Mouse (Mus musculus): ENCODE results near the gene Chad.

Chad gene

DNA sequence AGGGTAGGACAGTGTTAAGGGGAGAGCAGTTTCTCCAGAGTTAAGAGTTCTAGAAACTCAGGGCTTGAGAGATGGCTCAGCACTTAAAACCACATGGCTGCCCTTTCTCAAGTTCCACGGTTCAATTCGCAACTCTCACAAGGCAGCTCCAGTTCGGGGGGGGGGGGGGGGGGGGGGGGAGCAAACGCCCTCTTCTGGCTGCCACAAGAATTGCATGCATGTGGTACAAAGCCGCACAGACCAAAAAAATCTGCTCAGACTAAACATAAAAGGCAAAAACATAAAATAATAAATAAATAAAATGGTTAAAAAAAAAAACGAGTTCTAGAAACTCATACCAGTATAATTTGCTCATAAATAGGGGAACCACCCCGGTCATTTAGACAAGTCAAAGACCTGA is 9.7 kb downstream of the Chad start:
- no peaks in the 10 kb centered on the region for H3K36me3 ChIP-seq (ENCODE audit: insufficient read depth, low read length)

DNA sequence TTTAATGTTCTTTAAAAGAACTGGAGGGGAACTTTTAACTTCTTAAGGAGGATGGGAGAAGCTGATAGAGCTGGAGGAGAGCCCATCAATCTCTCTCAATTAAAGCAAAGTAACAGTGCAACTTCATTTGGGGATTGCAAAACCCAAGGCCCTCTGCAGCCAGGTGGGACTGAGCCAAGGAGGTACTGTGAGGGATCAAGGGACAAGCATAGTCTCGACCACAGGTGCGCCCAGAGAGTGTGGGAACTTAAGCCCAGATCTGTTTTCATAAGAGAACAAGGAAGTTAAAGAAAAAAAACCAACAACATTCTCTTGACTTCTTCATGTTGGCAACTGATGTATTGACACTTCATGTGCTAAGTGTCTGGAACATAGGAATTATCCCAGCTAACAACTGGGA is 10.2 kb downstream of the Chad start:
- no peak overlapping the region for H3K4me3 ChIP-seq (replicated peaks; ENCODE audit: low read length)
- no peaks in the 10 kb centered on the region for H3K9me3 ChIP-seq (ENCODE audit: low read length)
- TF ChIP-seq POU5F1 (IDR thresholded peaks at IDR 0.05; ENCODE audit: borderline replicate concordance, low read length): no peak
- TF ChIP-seq NANOG (IDR thresholded peaks at IDR 0.05; ENCODE audit: borderline replicate concordance, low read length): no peak
- TF ChIP-seq CTCF (conservative IDR thresholded peaks at IDR 0.05; ENCODE audit: low read length): no peak
- no peaks in the 10 kb centered on the region for H3K36me3 ChIP-seq (ENCODE audit: insufficient read depth, low read length)
- peaks cover 54% of the 10 kb centered on the region for H3K4me1 ChIP-seq (replicated peaks; ENCODE audit: low read depth, low read length)
- peaks cover 7% of the 10 kb centered on the region; the same call in 1 of the 2 replicates for H3K27me3 ChIP-seq (ENCODE audit: insufficient read depth, low read length)

More for the DNA sequence above, 9.7 kb downstream of the Chad start:
- no peaks in the 10 kb centered on the region for H3K9me3 ChIP-seq (ENCODE audit: low read length)
- peaks cover 7% of the 10 kb centered on the region; the same call in 1 of the 2 replicates for H3K27me3 ChIP-seq (ENCODE audit: insufficient read depth, low read length)
- TF ChIP-seq CTCF (conservative IDR thresholded peaks at IDR 0.05; ENCODE audit: low read length): no peak; the same call in 1 of the 2 replicates
- TF ChIP-seq POU5F1 (IDR thresholded peaks at IDR 0.05; ENCODE audit: borderline replicate concordance, low read length): no peak
- no peak for TF ChIP-seq NANOG (IDR thresholded peaks at IDR 0.05; ENCODE audit: borderline replicate concordance, low read length)
- peaks cover 49% of the 10 kb centered on the region for H3K4me1 ChIP-seq (replicated peaks; ENCODE audit: low read depth, low read length)
- H3K4me3 ChIP-seq (replicated peaks; ENCODE audit: low read length): no peak overlapping the region

DNA sequence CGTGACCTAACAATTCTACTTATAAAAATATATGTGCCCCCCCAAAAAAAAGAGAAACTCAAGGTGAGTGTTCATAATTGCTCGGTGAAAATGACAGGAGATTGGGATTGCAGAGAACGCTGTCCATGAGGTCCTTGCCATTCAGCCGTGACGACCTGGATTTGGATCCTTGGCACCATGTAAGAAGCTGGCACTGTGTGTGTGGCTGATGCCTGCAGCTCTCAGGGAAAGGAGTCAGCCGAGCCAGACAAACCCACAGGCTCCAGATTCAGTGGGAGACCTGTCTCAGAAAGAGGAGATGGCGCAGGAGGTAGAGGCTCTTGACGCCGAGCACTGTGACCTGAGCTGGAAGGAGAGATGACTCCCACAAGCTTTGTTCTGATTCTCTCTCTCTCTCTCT is 11.5 kb downstream of the Chad start:
- H3K36me3 ChIP-seq (ENCODE audit: insufficient read depth, low read length): no peaks in the 10 kb centered on the region
- TF ChIP-seq POU5F1 (IDR thresholded peaks at IDR 0.05; ENCODE audit: borderline replicate concordance, low read length): no peak
- H3K4me1 ChIP-seq (replicated peaks; ENCODE audit: low read depth, low read length): peaks cover 54% of the 10 kb centered on the region
- H3K4me3 ChIP-seq (replicated peaks; ENCODE audit: low read length): no peak overlapping the region
- peaks cover 7% of the 10 kb centered on the region; the same call in 1 of the 2 replicates for H3K27me3 ChIP-seq (ENCODE audit: insufficient read depth, low read length)
- no peaks in the 10 kb centered on the region for H3K9me3 ChIP-seq (ENCODE audit: low read length)

DNA sequence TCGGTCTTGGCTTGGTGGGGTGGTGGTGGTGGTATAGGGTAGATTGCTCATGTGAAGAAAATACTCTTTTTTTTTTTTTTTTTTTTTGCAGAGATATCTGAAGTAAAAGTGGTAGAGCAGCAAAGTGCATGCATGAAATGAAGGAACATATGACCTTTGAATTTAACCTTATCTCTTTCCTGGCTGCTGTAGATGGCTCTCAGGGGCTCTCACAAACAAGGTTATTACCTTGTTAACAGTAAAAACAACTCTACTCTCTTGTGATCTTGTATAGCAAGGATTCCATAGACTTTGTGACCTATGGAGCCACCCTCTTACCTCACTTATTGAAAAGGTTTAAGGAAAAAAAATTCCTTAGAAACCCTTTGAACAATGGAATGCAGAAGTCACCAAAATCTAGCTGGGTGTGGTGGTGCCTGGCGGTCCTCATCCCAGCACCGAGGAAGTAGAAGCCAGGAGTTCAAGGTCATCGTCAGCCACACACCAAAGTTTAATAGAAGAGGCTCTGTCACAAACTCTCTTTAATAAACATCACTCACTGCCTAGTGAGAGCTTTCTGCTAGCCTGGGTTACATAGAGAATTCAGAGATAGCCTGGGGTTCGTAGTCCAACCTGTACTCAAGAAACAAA is 15.4 kb downstream of the Chad start:
- H3K4me1 ChIP-seq (replicated peaks; ENCODE audit: low read depth, low read length): peaks cover 41% of the 10 kb centered on the region
- H3K27me3 ChIP-seq (ENCODE audit: insufficient read depth, low read length): no peaks in the 10 kb centered on the region
- no peaks in the 10 kb centered on the region for H3K36me3 ChIP-seq (ENCODE audit: insufficient read depth, low read length)
- no peak overlapping the region for H3K4me3 ChIP-seq (replicated peaks; ENCODE audit: low read length)
- TF ChIP-seq NANOG (IDR thresholded peaks at IDR 0.05; ENCODE audit: borderline replicate concordance, low read length) (no peak), CTCF (conservative IDR thresholded peaks at IDR 0.05; ENCODE audit: low read length) (no peak), POU5F1 (IDR thresholded peaks at IDR 0.05; ENCODE audit: borderline replicate concordance, low read length) (no peak)
- no peaks in the 10 kb centered on the region for H3K9me3 ChIP-seq (ENCODE audit: low read length)

DNA sequence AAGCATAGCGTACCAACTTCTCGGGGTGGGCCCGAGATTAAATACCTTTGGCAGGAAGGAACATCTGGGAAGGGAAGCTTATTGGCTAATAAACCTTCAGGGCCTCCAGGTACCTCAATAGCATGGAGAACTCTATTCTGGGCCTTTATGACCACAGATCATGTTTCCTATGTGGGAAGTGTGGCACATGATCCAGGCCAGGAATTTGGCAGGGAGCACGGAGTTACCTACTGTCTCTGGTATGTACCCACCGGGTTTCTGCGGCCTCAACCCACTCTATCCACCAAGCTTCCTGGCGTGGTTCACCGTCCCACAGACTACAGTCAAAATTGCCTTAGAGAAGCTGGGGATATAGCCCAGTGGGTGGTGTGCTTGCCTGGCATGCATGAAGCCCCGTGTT is 20.2 kb downstream of the Chad start:
- no peak for TF ChIP-seq CTCF (conservative IDR thresholded peaks at IDR 0.05; ENCODE audit: low read length)
- no peak for TF ChIP-seq NANOG (IDR thresholded peaks at IDR 0.05; ENCODE audit: borderline replicate concordance, low read length)
- TF ChIP-seq POU5F1 (IDR thresholded peaks at IDR 0.05; ENCODE audit: borderline replicate concordance, low read length): no peak
- H3K4me3 ChIP-seq (replicated peaks; ENCODE audit: low read length): no peak overlapping the region
- no peaks in the 10 kb centered on the region for H3K36me3 ChIP-seq (ENCODE audit: insufficient read depth, low read length)
- H3K27me3 ChIP-seq (ENCODE audit: insufficient read depth, low read length): no peaks in the 10 kb centered on the region
- H3K9me3 ChIP-seq (ENCODE audit: low read length): no peaks in the 10 kb centered on the region
- peaks cover 30% of the 10 kb centered on the region for H3K4me1 ChIP-seq (replicated peaks; ENCODE audit: low read depth, low read length)

DNA sequence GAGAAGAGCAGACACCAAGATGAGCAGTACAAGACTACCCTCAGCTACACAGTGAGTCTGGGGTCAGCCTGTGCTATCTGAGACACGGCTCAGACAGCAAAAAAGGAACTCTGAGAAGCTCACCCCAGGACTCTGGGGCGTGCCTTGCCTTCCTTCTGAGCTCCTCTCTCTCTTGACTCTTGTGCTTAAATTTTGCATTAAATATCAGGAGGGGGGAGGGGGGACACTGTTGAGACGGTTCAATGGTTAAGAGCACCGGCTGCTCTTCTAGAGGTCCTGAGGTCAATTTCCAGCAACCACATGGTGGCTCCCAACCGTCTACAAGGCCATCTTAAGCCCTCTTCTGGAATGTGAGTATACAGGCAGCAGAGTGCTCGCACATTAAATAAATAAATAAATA is 22.7 kb downstream of the Chad start:
- no peaks in the 10 kb centered on the region for H3K36me3 ChIP-seq (ENCODE audit: insufficient read depth, low read length)
- no peaks in the 10 kb centered on the region for H3K9me3 ChIP-seq (ENCODE audit: low read length)
- no peaks in the 10 kb centered on the region for H3K27me3 ChIP-seq (ENCODE audit: insufficient read depth, low read length)
- no peak for TF ChIP-seq CTCF (conservative IDR thresholded peaks at IDR 0.05; ENCODE audit: low read length)
- TF ChIP-seq NANOG (IDR thresholded peaks at IDR 0.05; ENCODE audit: borderline replicate concordance, low read length): no peak
- TF ChIP-seq POU5F1 (IDR thresholded peaks at IDR 0.05; ENCODE audit: borderline replicate concordance, low read length): no peak
- H3K4me1 ChIP-seq (replicated peaks; ENCODE audit: low read depth, low read length): peaks cover 30% of the 10 kb centered on the region
- H3K4me3 ChIP-seq (replicated peaks; ENCODE audit: low read length): no peak overlapping the region

DNA sequence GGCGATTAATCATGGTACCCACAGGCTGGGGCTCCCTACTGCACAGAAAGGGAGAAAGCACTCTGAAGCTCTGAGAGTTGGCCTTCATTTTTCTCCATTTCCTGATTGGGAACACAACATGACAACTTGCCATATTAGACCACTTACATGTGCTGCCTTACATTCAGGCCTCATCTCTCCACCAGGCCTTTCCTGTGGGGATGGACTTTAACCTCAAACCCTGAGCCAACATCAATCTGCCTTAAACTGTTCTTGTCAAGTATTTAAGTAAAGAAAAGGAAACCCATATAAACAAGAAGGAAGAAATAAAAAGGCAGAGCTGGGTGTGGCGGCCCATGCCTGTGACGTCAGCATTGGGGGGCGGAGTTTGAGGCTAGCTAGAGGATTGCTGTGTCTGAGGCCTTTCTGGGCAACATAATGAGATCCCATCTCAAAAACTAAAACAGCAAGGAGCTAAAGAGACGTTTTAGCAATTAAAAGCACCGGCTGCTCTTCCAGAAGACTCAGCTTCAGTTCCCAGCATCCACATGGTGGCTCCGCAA is 31.5 kb downstream of the Chad start:
- no peaks in the 10 kb centered on the region for H3K9me3 ChIP-seq (ENCODE audit: low read length)
- peaks cover 15% of the 10 kb centered on the region for H3K27me3 ChIP-seq (ENCODE audit: insufficient read depth, low read length)
- no peak for TF ChIP-seq CTCF (conservative IDR thresholded peaks at IDR 0.05; ENCODE audit: low read length)
- TF ChIP-seq POU5F1 (IDR thresholded peaks at IDR 0.05; ENCODE audit: borderline replicate concordance, low read length): no peak
- TF ChIP-seq NANOG (IDR thresholded peaks at IDR 0.05; ENCODE audit: borderline replicate concordance, low read length): no peak
- H3K36me3 ChIP-seq (ENCODE audit: insufficient read depth, low read length): no peaks in the 10 kb centered on the region
- peaks cover 40% of the 10 kb centered on the region for H3K4me1 ChIP-seq (replicated peaks; ENCODE audit: low read depth, low read length)
- H3K4me3 ChIP-seq (replicated peaks; ENCODE audit: low read length): no peak overlapping the region

DNA sequence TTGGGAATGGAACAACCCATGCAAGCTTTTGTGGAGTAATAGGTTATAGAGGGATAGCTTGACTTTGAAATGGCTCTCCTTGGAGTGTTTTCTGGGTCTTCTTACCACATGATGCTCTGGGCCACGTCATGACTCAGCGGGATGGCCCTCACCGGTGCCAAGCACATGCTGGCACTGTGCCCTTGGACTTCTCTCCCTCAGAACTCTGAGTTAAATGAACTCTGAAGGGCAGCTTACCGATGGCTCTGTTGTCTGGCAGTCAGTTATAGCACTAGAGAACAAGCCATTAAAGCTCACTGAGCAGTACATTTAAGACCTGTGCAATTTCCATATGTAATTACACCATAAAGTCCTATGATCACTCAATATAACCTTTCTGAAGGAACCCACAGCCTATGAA is 32.5 kb downstream of the Chad start:
- Histone ChIP-seq H3K4me1 (replicated peaks; ENCODE audit: low read depth, low read length) (peaks cover 38% of the 10 kb centered on the region), H3K27me3 (ENCODE audit: insufficient read depth, low read length) (peaks cover 21% of the 10 kb centered on the region), H3K36me3 (ENCODE audit: insufficient read depth, low read length) (no peaks in the 10 kb centered on the region), H3K4me3 (replicated peaks; ENCODE audit: low read length) (no peak overlapping the region), H3K9me3 (ENCODE audit: low read length) (no peaks in the 10 kb centered on the region)
- TF ChIP-seq POU5F1 (IDR thresholded peaks at IDR 0.05; ENCODE audit: borderline replicate concordance, low read length): no peak
- TF ChIP-seq NANOG (IDR thresholded peaks at IDR 0.05; ENCODE audit: borderline replicate concordance, low read length): no peak
- no peak for TF ChIP-seq CTCF (conservative IDR thresholded peaks at IDR 0.05; ENCODE audit: low read length)

Measured in E14TG2a.4 (cell line).